Mouse (Mus musculus): ENCODE measurements around the gene Efr3b.

DNA sequence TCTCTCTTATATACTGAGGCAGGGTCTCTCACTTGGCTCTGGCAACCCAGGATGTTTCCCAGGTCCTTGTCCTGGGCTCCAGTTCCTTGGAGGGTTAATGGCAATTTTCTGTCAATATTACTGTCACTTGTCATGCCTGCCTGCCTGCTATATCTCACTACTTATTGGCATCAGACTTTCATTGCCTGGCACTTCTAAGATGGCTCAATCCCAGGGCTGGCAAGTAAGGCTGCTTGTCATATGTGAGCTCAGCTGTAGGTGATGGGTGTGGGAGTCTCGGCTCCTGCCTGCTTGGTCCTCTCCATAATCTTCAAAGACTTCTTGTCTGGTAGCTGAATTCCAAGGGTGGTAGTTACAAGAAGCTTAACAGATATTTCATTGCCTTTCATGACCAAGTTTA is 39.4 kb upstream of the Efr3b start:
- TF ChIP-seq CTCF (IDR thresholded peaks at IDR 0.05): no peak
- TF ChIP-seq EP300 (IDR thresholded peaks at IDR 0.05): no peak
